Mouse (Mus musculus) adrenal gland, postnatal 4 days (tissue): ENCODE results near the gene Gm10065. TPM values are rescaled to one million over a fixed set of nuclear protein-coding genes. Genes with fewer than 3 reads are reported as not detected.

Experiments
- DNase-seq, 2 experiments: peaks; one replicate each; pipeline ENCODE4 v3.0.0; 2021 to 2022; ENCODE audit warnings: low spot score in 2 of 2, mixed read lengths in 2 of 2
- microRNA-seq: library from miRNA; unstranded; fragments of <30 nt; microRNA quantifications from one replicate; pipeline ENCODE4 v1.2.0, GENCODE M21; 2021
- total RNA-seq, 2 experiments: library from RNA; stranded (reverse); gene quantifications; 2 replicates each; pipeline ENCODE4 v1.2.3; 2021

Gm10065 gene
- total RNA-seq, 2 experiments from 2014 or later, result not detected

DNA sequence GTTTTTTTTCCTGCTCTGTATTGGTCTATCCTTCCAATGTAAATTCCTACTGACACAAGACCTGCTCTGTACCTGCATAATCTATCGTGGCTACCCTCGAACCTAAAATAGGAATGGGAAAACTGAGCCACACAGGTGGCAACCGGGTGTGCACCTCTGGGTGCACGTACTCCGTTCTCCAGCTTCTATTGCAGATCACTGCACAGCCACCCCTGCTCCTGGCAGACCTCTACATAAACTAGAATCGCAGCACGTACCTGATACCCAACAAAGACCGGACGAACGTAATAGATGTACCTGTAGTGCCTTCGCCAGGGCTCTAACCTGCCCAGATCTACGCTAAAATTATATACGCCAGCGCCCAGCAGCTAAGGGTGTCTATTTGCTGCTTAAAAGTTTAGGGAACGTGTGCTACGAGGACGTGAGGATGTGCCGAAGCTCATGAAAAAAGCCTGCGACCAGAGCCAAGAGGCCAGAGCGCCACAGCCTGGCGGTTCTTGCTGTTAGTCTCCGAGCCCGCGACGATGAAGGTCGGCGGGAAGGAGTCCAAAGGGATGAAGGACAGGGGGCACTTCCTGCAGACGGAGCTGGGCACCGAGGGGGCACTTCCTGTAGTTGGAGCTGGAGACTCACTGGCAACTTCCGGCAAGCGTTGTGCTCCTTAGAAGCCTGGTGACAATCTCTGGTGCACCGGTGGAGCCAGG lies 38.6 kb downstream of the Gm10065 start, which contains the start of gene Pgbd1:
Pgbd1 (minus strand) TSS at position 556 of the 704 bp plus-strand sequence.
- DNase-seq, result peak; percentile 45 to 49

DNA sequence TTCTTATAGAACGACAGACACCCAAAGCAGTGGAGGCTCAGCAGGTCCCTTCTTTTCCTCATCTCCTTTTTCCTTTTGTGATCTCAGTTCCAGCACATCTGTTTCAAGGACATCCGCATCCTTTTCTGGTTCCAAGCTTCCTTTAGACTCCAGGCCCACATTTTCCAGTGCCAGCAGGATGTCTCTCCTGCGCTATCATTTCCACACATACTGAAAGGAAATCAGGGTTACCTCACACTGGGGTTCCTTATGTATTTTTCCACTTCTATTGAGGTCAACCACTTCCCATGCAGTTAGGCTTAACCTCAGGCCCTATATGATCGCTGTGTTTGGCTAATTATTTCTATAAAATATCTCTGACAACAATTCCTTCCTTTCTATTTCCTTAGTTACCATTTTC lies 43.8 kb downstream of the Gm10065 start:
- no peak for DNase-seq

Small RNA genes within 50 kb of the gene (microRNA-seq; reads per million reads assigned to microRNA genes)
- not detected for gene Mir1896

Other genes starting within 250 kb of the Gm10065 start
- not detected for gene Gpx5, start 186.7 kb downstream of the Gm10065 start, total RNA-seq
- gene Gpx6, start 167.3 kb downstream of the Gm10065 start, total RNA-seq, result under 1 TPM in 1 of 2 experiments, not detected in 1; 0.81 TPM
- gene Olfr1367, start 132.5 kb downstream of the Gm10065 start, total RNA-seq, result not detected
- 10 to 100 TPM; 12.0 to 13.0 TPM for gene Zscan12, start 116.6 kb downstream of the Gm10065 start, total RNA-seq
- 10 to 100 TPM; 67.9 to 68.8 TPM for gene Zkscan3, start 76.7 kb downstream of the Gm10065 start, total RNA-seq
- gene Pgbd1, start 38.4 kb downstream of the Gm10065 start, total RNA-seq, result under 1 TPM; 0.90 to 0.95 TPM
- gene Zscan26, start 25.7 kb downstream of the Gm10065 start, total RNA-seq, result 10 to 100 TPM; 38.2 to 41.0 TPM
- 1 to 10 TPM; 1.8 TPM for gene Nkapl, start 10.9 kb downstream of the Gm10065 start, total RNA-seq
- 1 to 10 TPM; 6.1 to 6.5 TPM for gene Zkscan4, start 534 bp downstream of the Gm10065 start, total RNA-seq
- gene AK157302, start 15.8 kb upstream of the Gm10065 start, total RNA-seq, result 1 to 10 TPM; 9.0 to 10.0 TPM
- gene Gm11273, start 22.0 kb upstream of the Gm10065 start, total RNA-seq, result 10 to 100 TPM; 83.5 to 90.6 TPM
- 10 to 100 TPM; 27.8 to 30.2 TPM for gene Zkscan8, start 51.7 kb upstream of the Gm10065 start, total RNA-seq
- not detected for gene Olfr1366, start 63.4 kb upstream of the Gm10065 start, total RNA-seq
- gene Olfr1535, start 80.5 kb upstream of the Gm10065 start, total RNA-seq, result not detected
- gene Olfr1364, start 102.3 kb upstream of the Gm10065 start, total RNA-seq, result not detected
- not detected for gene Olfr1362, start 134.6 kb upstream of the Gm10065 start, total RNA-seq
- under 1 TPM in 1 of 2 experiments, not detected in 1; 0.08 TPM for gene Olfr11, start 163.1 kb upstream of the Gm10065 start, total RNA-seq
- gene Olfr1361, start 183.9 kb upstream of the Gm10065 start, total RNA-seq, result not detected
- gene Olfr1360, start 198.0 kb upstream of the Gm10065 start, total RNA-seq, result not detected
- not detected for gene Olfr1359, start 218.7 kb upstream of the Gm10065 start, total RNA-seq
- gene Hist1h2bl, start 236.7 kb upstream of the Gm10065 start, total RNA-seq, result 100 to 1,000 TPM; 453 to 539 TPM
- 100 to 1,000 TPM; 319 to 362 TPM for gene Hist1h2ai, start 237.0 kb upstream of the Gm10065 start, total RNA-seq
- gene Hist1h3h, start 238.2 kb upstream of the Gm10065 start, total RNA-seq, result 100 to 1,000 TPM; 643 to 717 TPM
- gene Hist1h2bm, start 242.6 kb upstream of the Gm10065 start, total RNA-seq, result 100 to 1,000 TPM; 142 to 169 TPM